Mouse (Mus musculus): Measurements from ENCODE around the gene Cdkn2b. TPM values are rescaled to one million over a fixed set of nuclear protein-coding genes. Genes with fewer than 3 reads are reported as not detected.

Cdkn2b gene
- polyA plus RNA-seq, 1 experiment from 2014 or later = 1.5 TPM

DNA sequence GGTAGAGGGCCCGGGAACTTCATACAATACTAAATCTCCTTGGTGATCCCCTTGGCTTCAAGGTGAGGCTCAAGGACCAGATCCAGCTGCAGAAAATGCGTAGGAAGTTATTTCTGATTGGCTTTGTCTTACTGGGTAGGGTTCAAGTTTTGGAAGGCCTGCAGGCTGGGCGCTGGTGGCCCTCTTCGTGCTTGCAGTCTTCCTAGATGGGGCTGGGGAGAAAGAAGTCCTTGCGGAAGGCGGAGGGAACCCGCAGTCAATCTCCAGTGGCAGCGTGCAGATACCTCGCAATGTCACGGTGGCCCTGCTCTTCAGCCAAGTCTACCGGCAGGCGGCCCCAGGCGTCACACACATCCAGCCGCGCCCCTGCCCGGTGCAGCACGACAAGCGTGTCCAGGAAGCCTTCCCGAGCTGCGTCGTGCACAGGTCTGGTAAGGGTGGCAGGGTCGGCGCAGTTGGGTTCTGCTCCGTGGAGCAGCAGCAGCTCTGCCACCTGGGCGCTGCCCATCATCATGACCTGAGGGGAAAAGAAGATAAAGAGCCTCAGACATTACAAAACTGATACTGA lies 4.0 kb downstream of the Cdkn2b start:
- no peaks in the 10 kb centered on the region for H3K9me3 ChIP-seq (replicated peaks)

GRCm38 (mm10) chr4:89305691-89306090 lies 5.1 kb downstream of the Cdkn2b start:
- no peak overlapping the region for H3K9ac ChIP-seq
- no peaks in the 10 kb centered on the region for H3K9me3 ChIP-seq (replicated peaks)
- peaks cover 4% of the 10 kb centered on the region for H3K4me1 ChIP-seq
- no peaks in the 10 kb centered on the region for H3K36me3 ChIP-seq
- H3K4me3 ChIP-seq = no peak overlapping the region
- peaks cover 92% of the 10 kb centered on the region for H3K27me3 ChIP-seq
- no peak overlapping the region for H3K27ac ChIP-seq
- H3K4me2 ChIP-seq (replicated peaks) = no peak overlapping the region
- ATAC-seq (ENCODE audit: low FRiP score) = no peak
- 1% methylated on average over 3 of the region's 3 CpGs for WGBS

More for the DNA sequence above, 4.0 kb downstream of the Cdkn2b start:
- peaks cover 8% of the 10 kb centered on the region for H3K4me1 ChIP-seq
- no peak overlapping the region for H3K4me3 ChIP-seq
- H3K9ac ChIP-seq = no peak overlapping the region
- H3K4me2 ChIP-seq (replicated peaks) = no peak overlapping the region
- H3K27me3 ChIP-seq = peaks cover 95% of the 10 kb centered on the region
- no peak overlapping the region for H3K27ac ChIP-seq
- ATAC-seq (ENCODE audit: low FRiP score) = no peak
- WGBS = 2% methylated on average over 25 of the region's 25 CpGs
- H3K36me3 ChIP-seq = no peaks in the 10 kb centered on the region

- Histone ChIP-seq H3K4me3 (no peak overlapping the region), H3K27ac (no peak overlapping the region), H3K27me3 (peaks cover 91% of the 10 kb centered on the region), H3K36me3 (no peaks in the 10 kb centered on the region), H3K9me3 (replicated peaks) (no peaks in the 10 kb centered on the region), H3K4me2 (replicated peaks) (no peak overlapping the region), H3K4me1 (no peaks in the 10 kb centered on the region), H3K9ac (no peak overlapping the region)
- ATAC-seq (ENCODE audit: low FRiP score) = peak; percentile 29; the same call in 1 of the 2 replicates
- under 1% methylated on average over 14 of the region's 14 CpGs for WGBS
Observed at GRCm38 (mm10) chr4:89303281-89303995, 7.4 kb downstream of the Cdkn2b start.

DNA sequence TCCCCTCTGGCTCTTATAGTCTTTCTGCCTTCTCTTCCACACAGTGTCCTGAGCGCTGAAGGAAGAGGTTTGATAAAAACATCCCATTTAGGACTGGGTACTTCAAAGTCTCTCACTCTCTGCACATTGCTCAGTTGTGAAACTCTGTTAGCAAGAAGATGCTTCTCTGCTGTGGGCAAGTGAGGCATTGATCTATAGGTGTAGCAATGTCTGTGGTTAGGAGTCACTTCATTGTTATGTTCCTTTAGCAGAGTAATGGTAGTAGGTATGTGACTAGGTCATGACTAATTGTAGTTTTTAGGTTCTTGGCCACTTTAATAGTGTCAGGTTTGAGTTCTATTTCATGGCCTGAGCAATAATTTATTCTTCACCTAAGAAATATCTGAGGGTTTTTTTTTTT lies 8.7 kb downstream of the Cdkn2b start:
- H3K4me1 ChIP-seq = no peaks in the 10 kb centered on the region
- H3K36me3 ChIP-seq = no peaks in the 10 kb centered on the region
- ATAC-seq (ENCODE audit: low FRiP score) = no peak
- H3K27ac ChIP-seq = no peak overlapping the region
- H3K4me3 ChIP-seq = no peak overlapping the region
- WGBS = 3% methylated on average over 1 of the region's 1 CpGs
- no peak overlapping the region for H3K4me2 ChIP-seq (replicated peaks)
- H3K27me3 ChIP-seq = peaks cover 88% of the 10 kb centered on the region
- no peaks in the 10 kb centered on the region for H3K9me3 ChIP-seq (replicated peaks)
- no peak overlapping the region for H3K9ac ChIP-seq

DNA sequence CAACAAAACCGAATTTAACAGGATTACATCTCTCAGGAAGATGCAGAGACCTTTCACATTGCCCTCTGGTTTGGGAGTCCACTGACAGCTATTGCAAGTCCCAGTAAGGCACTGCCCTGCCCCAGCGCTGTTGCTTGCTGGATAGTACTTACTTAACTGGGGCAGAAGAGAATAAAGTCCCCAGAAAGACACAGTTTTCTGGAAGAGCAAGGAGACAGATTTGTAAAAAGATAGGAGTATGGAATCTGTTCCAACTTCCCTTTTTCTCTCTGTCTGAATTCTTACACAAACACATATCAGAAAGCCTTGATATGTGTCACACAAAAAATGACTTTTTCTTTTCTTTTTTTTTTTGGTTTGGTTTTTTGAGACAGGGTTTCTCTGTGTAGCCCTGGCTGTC lies 11.1 kb downstream of the Cdkn2b start:
- no peaks in the 10 kb centered on the region for H3K36me3 ChIP-seq
- H3K27me3 ChIP-seq = peaks cover 88% of the 10 kb centered on the region
- WGBS = 2% methylated on average over 2 of the region's 2 CpGs
- H3K4me1 ChIP-seq = peaks cover 7% of the 10 kb centered on the region
- no peak overlapping the region for H3K27ac ChIP-seq
- H3K9ac ChIP-seq = no peak overlapping the region
- no peak overlapping the region for H3K4me2 ChIP-seq (replicated peaks)
- H3K4me3 ChIP-seq = no peak overlapping the region
- ATAC-seq (ENCODE audit: low FRiP score) = no peak
- H3K9me3 ChIP-seq (replicated peaks) = no peaks in the 10 kb centered on the region

GRCm38 (mm10) chr4:89295441-89296220 lies 15.2 kb downstream of the Cdkn2b start:
- H3K27ac ChIP-seq = no peak overlapping the region
- peak overlapping the region; percentile 54 for H3K4me3 ChIP-seq
- peak overlapping the region; percentile 39; the same call in 1 of the 2 replicates for H3K9ac ChIP-seq
- H3K4me1 ChIP-seq = peaks cover 15% of the 10 kb centered on the region
- H3K27me3 ChIP-seq = peaks cover 89% of the 10 kb centered on the region
- H3K9me3 ChIP-seq (replicated peaks) = no peaks in the 10 kb centered on the region
- peak overlapping the region; percentile 89 for H3K4me2 ChIP-seq (replicated peaks)
- WGBS = 3% methylated on average over 31 of the region's 31 CpGs
- no peaks in the 10 kb centered on the region for H3K36me3 ChIP-seq
- peak; percentile 38; the same call in 1 of the 2 replicates for ATAC-seq (ENCODE audit: low FRiP score)

DNA sequence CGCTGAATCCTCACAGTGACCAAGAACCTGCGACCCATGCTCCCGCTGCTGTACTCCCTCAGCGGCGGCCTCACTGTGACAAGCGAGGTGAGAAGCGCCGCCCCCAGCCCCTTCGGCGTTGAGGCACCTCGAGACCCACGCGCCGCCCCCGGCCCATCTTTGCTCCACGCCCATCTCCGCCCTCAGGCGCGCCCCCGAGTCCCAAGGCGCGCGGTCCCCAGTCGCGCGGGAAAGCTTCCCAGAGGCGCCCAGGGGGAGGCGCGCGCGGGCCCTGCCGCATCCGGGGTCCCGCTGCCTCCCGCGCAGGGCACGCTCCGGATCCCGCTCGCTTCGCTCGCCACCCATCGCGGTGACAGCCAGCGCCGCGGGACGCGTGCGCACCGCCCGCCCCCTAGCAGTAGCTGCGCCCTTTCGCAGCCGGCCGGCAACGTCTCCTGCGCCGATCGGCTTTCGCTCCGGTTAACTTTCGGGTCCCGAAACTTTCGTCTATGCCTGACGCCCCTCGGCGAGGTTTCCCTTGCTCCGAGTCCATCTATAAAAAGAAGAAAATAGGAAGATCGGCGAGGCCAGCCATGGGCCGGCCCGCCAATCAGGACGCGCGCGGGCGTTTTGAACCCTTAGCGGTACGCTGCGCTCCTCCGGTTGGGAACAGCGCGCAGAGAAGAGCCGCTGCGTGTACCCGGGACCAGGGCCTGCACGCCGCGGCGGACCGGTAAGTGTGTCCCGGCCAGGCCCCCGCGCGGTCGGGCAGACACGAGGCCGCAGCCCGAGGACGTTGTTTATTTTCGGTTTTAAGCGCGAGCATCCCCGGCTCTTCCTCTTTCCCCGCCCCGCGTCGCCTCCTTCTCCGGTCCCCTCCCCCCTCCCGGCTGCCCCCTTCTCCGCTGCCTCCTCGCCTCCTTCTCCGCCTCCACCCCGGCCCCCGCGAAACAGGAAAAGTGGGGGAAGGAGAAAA lies 16.1 kb downstream of the Cdkn2b start, which contains the start of gene Cdkn2a:
TSS of gene Cdkn2a (minus strand) at position 168 of the 955 bp plus-strand sequence.
- Histone ChIP-seq H3K9me3 (replicated peaks) (no peaks in the 10 kb centered on the region), H3K9ac (peak within 1 kb of the TSS; percentile 39; the same call in 1 of the 2 replicates), H3K4me1 (peaks cover 15% of the 10 kb centered on the region), H3K36me3 (no peaks in the 10 kb centered on the region), H3K27ac (no peak within 1 kb of the TSS), H3K27me3 (peaks cover 89% of the 10 kb centered on the region), H3K4me2 (replicated peaks) (peak within 1 kb of the TSS; percentile 89), H3K4me3 (peak within 1 kb of the TSS; percentile 54)
- peak; percentile 89 for ATAC-seq (ENCODE audit: low FRiP score)
- under 1% methylated on average over 107 of the region's 117 CpGs for WGBS

DNA sequence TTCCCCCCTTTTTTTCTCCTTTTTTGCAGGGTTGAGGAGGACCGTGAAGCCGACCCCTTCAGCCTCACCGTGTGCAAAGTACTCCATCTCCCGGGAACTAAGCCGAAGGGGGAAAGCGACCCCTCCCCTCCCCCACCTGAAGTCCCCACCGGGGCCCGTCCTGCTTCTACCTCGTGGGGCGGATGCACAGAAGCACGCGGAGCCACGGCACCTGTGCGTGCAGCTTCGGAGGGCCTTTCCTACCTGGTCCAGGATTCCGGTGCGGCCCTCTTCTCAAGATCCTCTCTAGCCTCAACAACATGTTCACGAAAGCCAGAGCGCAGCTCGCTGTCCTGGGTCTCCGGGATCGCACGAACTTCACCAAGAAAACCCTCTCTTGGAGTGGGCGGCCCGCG lies 16.8 kb downstream of the Cdkn2b start:
- peak overlapping the region; percentile 54 for H3K4me3 ChIP-seq

GRCm38 (mm10) chr4:89293516-89293915 lies 17.3 kb downstream of the Cdkn2b start:
- Histone ChIP-seq H3K4me1 (peaks cover 15% of the 10 kb centered on the region), H3K36me3 (no peaks in the 10 kb centered on the region), H3K9ac (no peak overlapping the region), H3K4me3 (no peak overlapping the region), H3K9me3 (replicated peaks) (no peaks in the 10 kb centered on the region), H3K27ac (no peak overlapping the region), H3K27me3 (peaks cover 93% of the 10 kb centered on the region), H3K4me2 (replicated peaks) (no peak overlapping the region)
- 2% methylated on average over 7 of the region's 7 CpGs for WGBS
- ATAC-seq (ENCODE audit: low FRiP score) = no peak

More for the DNA sequence above, 16.8 kb downstream of the Cdkn2b start:
- peaks cover 89% of the 10 kb centered on the region for H3K27me3 ChIP-seq
- peak overlapping the region; percentile 89 for H3K4me2 ChIP-seq (replicated peaks)
- ATAC-seq (ENCODE audit: low FRiP score) = peak; percentile 49; the same call in 1 of the 2 replicates
- under 1% methylated on average over 26 of the region's 26 CpGs for WGBS
- H3K9me3 ChIP-seq (replicated peaks) = no peaks in the 10 kb centered on the region
- H3K4me1 ChIP-seq = peaks cover 15% of the 10 kb centered on the region
- H3K27ac ChIP-seq = no peak overlapping the region
- H3K36me3 ChIP-seq = no peaks in the 10 kb centered on the region
- no peak overlapping the region for H3K9ac ChIP-seq

GRCm38 (mm10) chr4:89289028-89289427 lies 21.8 kb downstream of the Cdkn2b start:
- no peak overlapping the region for H3K4me2 ChIP-seq (replicated peaks)
- H3K27ac ChIP-seq = no peak overlapping the region
- H3K9me3 ChIP-seq (replicated peaks) = no peaks in the 10 kb centered on the region
- H3K27me3 ChIP-seq = peaks cover 85% of the 10 kb centered on the region
- 3% methylated on average over 4 of the region's 4 CpGs for WGBS
- H3K4me1 ChIP-seq = peaks cover under 1% of the 10 kb centered on the region
- no peak for ATAC-seq (ENCODE audit: low FRiP score)
- no peak overlapping the region for H3K4me3 ChIP-seq
- no peaks in the 10 kb centered on the region for H3K36me3 ChIP-seq
- H3K9ac ChIP-seq = no peak overlapping the region

DNA sequence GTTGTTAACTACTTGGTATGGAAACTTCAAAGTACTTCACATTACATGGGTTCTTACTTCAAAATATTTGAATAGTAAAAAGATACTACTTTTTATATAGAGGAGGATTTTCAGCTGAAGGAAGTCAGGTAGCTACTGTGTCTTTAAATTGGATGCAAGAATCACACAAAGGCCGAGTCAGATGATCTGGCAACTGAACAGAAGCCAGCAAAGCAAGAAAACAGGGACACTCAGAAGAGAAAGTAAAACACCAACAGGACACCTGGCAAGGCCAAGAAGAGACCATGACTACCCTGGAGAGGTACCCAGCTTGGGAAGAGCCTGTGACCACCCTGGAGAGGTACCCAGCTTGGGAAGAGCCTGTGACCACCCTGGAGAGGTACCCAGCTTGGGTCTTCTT lies 24.3 kb downstream of the Cdkn2b start:
- 3% methylated on average over 1 of the region's 1 CpGs for WGBS

More for the DNA sequence above, 24.3 kb downstream of the Cdkn2b start:
- Histone ChIP-seq H3K36me3 (no peaks in the 10 kb centered on the region), H3K27me3 (peaks cover 86% of the 10 kb centered on the region), H3K9me3 (replicated peaks) (no peaks in the 10 kb centered on the region), H3K27ac (no peak overlapping the region), H3K4me3 (no peak overlapping the region), H3K4me2 (replicated peaks) (no peak overlapping the region), H3K9ac (no peak overlapping the region), H3K4me1 (0 out of 2 replicates have a peak, but pooled peaks cover 6% of the 10 kb centered on the region)
- no peak for ATAC-seq (ENCODE audit: low FRiP score)

Measured in hindbrain, embryonic 12.5 days (tissue).